Mouse (Mus musculus) midbrain, embryonic 16.5 days (tissue): Measurements from ENCODE around the gene Clasrp. TPM values are rescaled to one million over a fixed set of nuclear protein-coding genes. Genes with fewer than 3 reads are reported as not detected.

Experiments used
- ATAC-seq: fragments of 200-750 bp; cut with Nextera tagmentation; 2 replicates; pipeline ENCODE4 v1.8.0; 2017; ENCODE audit warnings: moderate TSS enrichment
- H3K27ac ChIP-seq: fragments of 300-500 bp; sonication (generic); 2 replicates; pipeline ENCODE4 v1.5.1; 2014; ENCODE audit warnings: mild to moderate bottlenecking, low read length, mixed read lengths
- H3K27me3 ChIP-seq: fragments of 300-500 bp; sonication (generic); 2 replicates; pipeline ENCODE4 v1.6.1; 2014; ENCODE audit warnings: low read depth, low read length, mixed read lengths; ENCODE audit not compliant: control insufficient read depth, insufficient read depth
- H3K36me3 ChIP-seq: fragments of 300-500 bp; sonication (generic); 2 replicates; pipeline ENCODE4 v1.6.1; 2014; ENCODE audit warnings: mild to moderate bottlenecking, low read length, moderate library complexity, mixed read lengths; ENCODE audit not compliant: control insufficient read depth, insufficient read depth
- H3K4me1 ChIP-seq: fragments of 300-500 bp; sonication (generic); 2 replicates; pipeline ENCODE4 v1.6.1; 2014; ENCODE audit warnings: mild to moderate bottlenecking, low read length, mixed read lengths; ENCODE audit not compliant: control insufficient read depth, insufficient read depth
- H3K4me2 ChIP-seq: fragments of 300-500 bp; sonication (generic); 2 replicates; pipeline ENCODE4 v1.6.1; 2014; ENCODE audit warnings: mild to moderate bottlenecking, low read length, mixed read lengths
- H3K4me3 ChIP-seq: fragments of 300-500 bp; sonication (generic); 2 replicates; pipeline ENCODE4 v1.5.1; 2014; ENCODE audit warnings: low read depth, mild to moderate bottlenecking, low read length, moderate library complexity, mixed read lengths
- H3K9ac ChIP-seq: fragments of 300-500 bp; sonication (generic); 2 replicates; pipeline ENCODE4 v1.6.1; 2014; ENCODE audit warnings: low read depth, low read length, mixed read lengths
- H3K9me3 ChIP-seq: fragments of 300-500 bp; sonication (generic); replicated peaks from 2 replicates; pipeline ENCODE4 v1.6.1; 2014; ENCODE audit warnings: mild to moderate bottlenecking, low read length, mixed read lengths; ENCODE audit not compliant: control insufficient read depth, poor library complexity, severe bottlenecking
- WGBS: fragments of 180-500 bp; shearing (Covaris S2); extraction: QIAGEN DNeasy Blood & Tissue Kit; methylation state at CpG from one replicate; pipeline ENCODE4 v1.1.7; 2014; 5-methylcytosine and 5-hydroxymethylcytosine counted together
- polyA plus RNA-seq: library from polyadenylated mRNA; unstranded; fragments of >200 nt; fragmentation: Nextera tagmentation; extraction: Ambion mirVana; gene quantifications from 2 replicates; pipeline ENCODE4 v1.2.1, GENCODE M21; 2015

Clasrp gene
- polyA plus RNA-seq, 1 experiment from 2014 or later = 58.6 TPM

GRCm38 (mm10) chr7:19552443-19552842 lies 51.8 kb downstream of the Clasrp start:
- Histone ChIP-seq H3K9me3 (no peaks in the 10 kb centered on the region), H3K4me1 (no peaks in the 10 kb centered on the region), H3K36me3 (no peaks in the 10 kb centered on the region), H3K4me3 (no peak overlapping the region), H3K27ac (no peak overlapping the region), H3K27me3 (no peaks in the 10 kb centered on the region), H3K4me2 (no peak overlapping the region), H3K9ac (no peak overlapping the region)
- 85% methylated on average over 2 of the region's 2 CpGs for WGBS
- ATAC-seq = no peak

- Histone ChIP-seq H3K4me1 (no peaks in the 10 kb centered on the region), H3K27ac (no peak overlapping the region), H3K9me3 (no peaks in the 10 kb centered on the region), H3K9ac (no peak overlapping the region), H3K36me3 (no peaks in the 10 kb centered on the region), H3K4me2 (no peak overlapping the region), H3K4me3 (no peak overlapping the region), H3K27me3 (no peaks in the 10 kb centered on the region)
- WGBS = 93% methylated on average over 5 of the region's 5 CpGs
- no peak for ATAC-seq
Observed at GRCm38 (mm10) chr7:19551634-19552033, 52.7 kb downstream of the Clasrp start.

GRCm38 (mm10) chr7:19549394-19549793 lies 54.9 kb downstream of the Clasrp start:
- H3K9me3 ChIP-seq = no peaks in the 10 kb centered on the region
- H3K36me3 ChIP-seq = no peaks in the 10 kb centered on the region
- 93% methylated on average over 10 of the region's 10 CpGs for WGBS
- H3K9ac ChIP-seq = no peak overlapping the region
- no peak overlapping the region for H3K27ac ChIP-seq
- no peak overlapping the region for H3K4me3 ChIP-seq
- no peak for ATAC-seq
- no peak overlapping the region for H3K4me2 ChIP-seq
- H3K4me1 ChIP-seq = peaks cover 3% of the 10 kb centered on the region; the same call in 1 of the 2 replicates
- H3K27me3 ChIP-seq = no peaks in the 10 kb centered on the region

- no peaks in the 10 kb centered on the region for H3K9me3 ChIP-seq
Observed at GRCm38 (mm10) chr7:19547344-19547969, 56.8 kb downstream of the Clasrp start.

GRCm38 (mm10) chr7:19546007-19546406 lies 58.3 kb downstream of the Clasrp start:
- Histone ChIP-seq H3K4me2 (no peak overlapping the region), H3K36me3 (no peaks in the 10 kb centered on the region), H3K27me3 (no peaks in the 10 kb centered on the region), H3K9ac (no peak overlapping the region), H3K4me3 (no peak overlapping the region), H3K4me1 (peaks cover 10% of the 10 kb centered on the region), H3K27ac (no peak overlapping the region), H3K9me3 (no peaks in the 10 kb centered on the region)
- WGBS = 78% methylated on average over 3 of the region's 3 CpGs
- no peak for ATAC-seq

More at GRCm38 (mm10) chr7:19547344-19547969, 56.8 kb downstream of the Clasrp start:
- ATAC-seq = no peak
- H3K4me1 ChIP-seq = peaks cover 3% of the 10 kb centered on the region; the same call in 1 of the 2 replicates
- no peak overlapping the region for H3K9ac ChIP-seq
- H3K27ac ChIP-seq = no peak overlapping the region
- 71% methylated on average over 2 of the region's 2 CpGs for WGBS
- H3K4me3 ChIP-seq = no peak overlapping the region
- no peaks in the 10 kb centered on the region for H3K36me3 ChIP-seq
- no peak overlapping the region for H3K4me2 ChIP-seq
- no peaks in the 10 kb centered on the region for H3K27me3 ChIP-seq

- peaks cover 10% of the 10 kb centered on the region for H3K4me1 ChIP-seq
- ATAC-seq = no peak
- H3K27ac ChIP-seq = no peak overlapping the region
- no peak overlapping the region for H3K9ac ChIP-seq
- no peak overlapping the region for H3K4me3 ChIP-seq
- no peaks in the 10 kb centered on the region for H3K27me3 ChIP-seq
- H3K4me2 ChIP-seq = no peak overlapping the region
- H3K9me3 ChIP-seq = no peaks in the 10 kb centered on the region
- no peaks in the 10 kb centered on the region for H3K36me3 ChIP-seq
- WGBS = 59% methylated on average over 6 of the region's 6 CpGs
Observed at GRCm38 (mm10) chr7:19543584-19543983, 60.7 kb downstream of the Clasrp start.

GRCm38 (mm10) chr7:19542155-19542691 lies 62.1 kb downstream of the Clasrp start:
- Histone ChIP-seq H3K4me2 (no peak overlapping the region), H3K27ac (no peak overlapping the region), H3K9ac (no peak overlapping the region; the same call in 1 of the 2 replicates), H3K4me3 (no peak overlapping the region), H3K27me3 (no peaks in the 10 kb centered on the region), H3K9me3 (no peaks in the 10 kb centered on the region), H3K4me1 (peaks cover 10% of the 10 kb centered on the region), H3K36me3 (no peaks in the 10 kb centered on the region)
- WGBS = 56% methylated on average over 8 of the region's 8 CpGs
- peak; percentile 66 for ATAC-seq

GRCm38 (mm10) chr7:19541681-19542154 lies 62.6 kb downstream of the Clasrp start:
- H3K4me1 ChIP-seq = peaks cover 10% of the 10 kb centered on the region
- no peaks in the 10 kb centered on the region for H3K36me3 ChIP-seq
- no peaks in the 10 kb centered on the region for H3K27me3 ChIP-seq
- ATAC-seq = peak; percentile 30; the same call in 1 of the 2 replicates
- no peak overlapping the region for H3K4me2 ChIP-seq
- H3K4me3 ChIP-seq = no peak overlapping the region
- WGBS = 73% methylated on average over 7 of the region's 7 CpGs
- H3K9ac ChIP-seq = no peak overlapping the region; the same call in 1 of the 2 replicates
- H3K9me3 ChIP-seq = no peaks in the 10 kb centered on the region
- no peak overlapping the region for H3K27ac ChIP-seq

GRCm38 (mm10) chr7:19540771-19541566 lies 63.3 kb downstream of the Clasrp start:
- 91% methylated on average over 2 of the region's 2 CpGs for WGBS

More at GRCm38 (mm10) chr7:19540771-19541566, 63.3 kb downstream of the Clasrp start:
- H3K27me3 ChIP-seq = no peaks in the 10 kb centered on the region
- no peak overlapping the region for H3K4me3 ChIP-seq
- no peak for ATAC-seq
- no peaks in the 10 kb centered on the region for H3K36me3 ChIP-seq
- H3K4me2 ChIP-seq = no peak overlapping the region
- peaks cover 10% of the 10 kb centered on the region for H3K4me1 ChIP-seq
- H3K27ac ChIP-seq = no peak overlapping the region
- no peak overlapping the region for H3K9ac ChIP-seq
- no peaks in the 10 kb centered on the region for H3K9me3 ChIP-seq
